Mouse (Mus musculus) lung, embryonic 14.5 days (tissue): ENCODE results near the gene Ccdc97. TPM values are rescaled to one million over a fixed set of nuclear protein-coding genes. Genes with fewer than 3 reads are reported as not detected.

ENCODE experiments used
- ATAC-seq: fragments of 200-750 bp; cut with Nextera tagmentation; 2 replicates; pipeline ENCODE4 v1.8.0; 2017; ENCODE audit warnings: mild to moderate bottlenecking, moderate TSS enrichment, moderate library complexity; ENCODE audit not compliant: insufficient read depth
- DNase-seq: peaks from one replicate; pipeline ENCODE4 v3.0.0-alpha.2; 2015
- H3K27ac ChIP-seq: fragments of 300-500 bp; sonication (generic); 2 replicates; pipeline ENCODE4 v1.5.1; 2014; ENCODE audit warnings: low read depth, mild to moderate bottlenecking, moderate library complexity
- H3K27me3 ChIP-seq: fragments of 300-500 bp; sonication (generic); 2 replicates; pipeline ENCODE4 v1.6.1; 2014; ENCODE audit warnings: low read length, control low read depth; ENCODE audit not compliant: insufficient read depth
- H3K36me3 ChIP-seq: fragments of 300-500 bp; sonication (generic); 2 replicates; pipeline ENCODE4 v1.6.1; 2014; ENCODE audit warnings: control low read depth; ENCODE audit not compliant: insufficient read depth
- H3K4me1 ChIP-seq: fragments of 300-500 bp; sonication (generic); 2 replicates; pipeline ENCODE4 v1.6.1; 2014; ENCODE audit warnings: antibody characterized with exemption, control low read depth; ENCODE audit not compliant: insufficient read depth
- H3K4me2 ChIP-seq: fragments of 300-500 bp; sonication (generic); 2 replicates; pipeline ENCODE4 v1.6.1; 2014; ENCODE audit warnings: mild to moderate bottlenecking
- H3K4me3 ChIP-seq: fragments of 300-500 bp; sonication (generic); 2 replicates; pipeline ENCODE4 v1.5.1; 2014; ENCODE audit warnings: low read depth, low read length
- H3K9ac ChIP-seq: fragments of 300-500 bp; sonication (generic); 2 replicates; pipeline ENCODE4 v1.6.1; 2014
- H3K9me3 ChIP-seq: fragments of 300-500 bp; sonication (generic); 2 replicates; pipeline ENCODE4 v1.6.1; 2016; ENCODE audit warnings: low read depth, low read length, control low read depth
- CTCF ChIP-seq: IDR thresholded peaks from 2 replicates; pipeline ENCODE4 v1.5.1; 2016; ENCODE audit warnings: antibody characterized with exemption, low read depth
- WGBS: fragments of 180-500 bp; shearing (Covaris S2); extraction: QIAGEN DNeasy Blood & Tissue Kit; methylation state at CpG from one replicate; pipeline ENCODE4 v1.1.7; 2014; 5-methylcytosine and 5-hydroxymethylcytosine counted together
- polyA plus RNA-seq: library from polyadenylated mRNA; unstranded; fragments of >200 nt; fragmentation: Nextera tagmentation; extraction: Ambion mirVana; gene quantifications from 2 replicates; pipeline ENCODE4 v1.2.1, GENCODE M21; 2014

Ccdc97 gene
- polyA plus RNA-seq, 1 experiment from 2014 or later, result 29.4 TPM

GRCm38 (mm10) chr7:25689603-25690021, 29.3 kb downstream of the Ccdc97 start:
- DNase-seq, result no peak
- H3K27ac ChIP-seq, result peak overlapping the region; percentile 63; the same call in 1 of the 2 replicates
- peaks cover 16% of the 10 kb centered on the region for H3K27me3 ChIP-seq

GRCm38 (mm10) chr7:25688810-25689586, 29.9 kb downstream of the Ccdc97 start:
- peak overlapping the region; percentile 63 for H3K27ac ChIP-seq
- peak overlapping the region; percentile 95 for H3K4me2 ChIP-seq
- H3K4me3 ChIP-seq, result peak overlapping the region; percentile 63
- 0 out of 2 replicates have a peak, but pooled peaks cover 8% of the 10 kb centered on the region for H3K36me3 ChIP-seq
- ATAC-seq (peak; percentile 47), DNase-seq (peak; percentile 82)
- H3K27me3 ChIP-seq, result peaks cover 16% of the 10 kb centered on the region
- no peaks in the 10 kb centered on the region for H3K9me3 ChIP-seq
- whole genome bisulfite sequencing, result under 1% methylated on average over 52 of the region's 52 CpGs
- peaks cover 8% of the 10 kb centered on the region; the same call in 1 of the 2 replicates for H3K4me1 ChIP-seq
- peak; percentile 25; the same call in 1 of the 2 replicates for TF ChIP-seq CTCF
- H3K9ac ChIP-seq, result peak overlapping the region; percentile 74

More at GRCm38 (mm10) chr7:25689603-25690021, 29.3 kb downstream of the Ccdc97 start:
- Histone ChIP-seq H3K4me2 (peak overlapping the region; percentile 95), H3K36me3 (0 out of 2 replicates have a peak, but pooled peaks cover 9% of the 10 kb centered on the region), H3K4me3 (peak overlapping the region; percentile 63), H3K9me3 (no peaks in the 10 kb centered on the region), H3K4me1 (peaks cover 8% of the 10 kb centered on the region; the same call in 1 of the 2 replicates), H3K9ac (peak overlapping the region; percentile 74; the same call in 1 of the 2 replicates)
- no peak for TF ChIP-seq CTCF
- 4% methylated on average over 12 of the region's 12 CpGs for WGBS
- no peak for ATAC-seq

DNA sequence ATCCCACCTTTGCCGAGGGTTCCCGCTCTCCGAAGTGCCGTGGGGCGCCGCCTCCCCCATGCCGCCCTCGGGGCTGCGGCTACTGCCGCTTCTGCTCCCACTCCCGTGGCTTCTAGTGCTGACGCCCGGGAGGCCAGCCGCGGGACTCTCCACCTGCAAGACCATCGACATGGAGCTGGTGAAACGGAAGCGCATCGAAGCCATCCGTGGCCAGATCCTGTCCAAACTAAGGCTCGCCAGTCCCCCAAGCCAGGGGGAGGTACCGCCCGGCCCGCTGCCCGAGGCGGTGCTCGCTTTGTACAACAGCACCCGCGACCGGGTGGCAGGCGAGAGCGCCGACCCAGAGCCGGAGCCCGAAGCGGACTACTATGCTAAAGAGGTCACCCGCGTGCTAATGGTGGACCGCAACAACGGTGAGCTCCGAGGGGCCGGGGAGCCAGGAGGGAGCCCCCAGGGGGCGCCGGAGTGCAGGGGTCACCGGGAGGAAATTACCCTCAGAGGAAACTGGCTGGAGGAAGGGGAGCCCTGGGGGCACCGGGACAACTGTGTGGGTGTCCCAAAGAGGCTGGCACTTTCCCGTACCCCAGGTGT, 31.0 kb downstream of the Ccdc97 start:
- peak; percentile 30; the same call in 1 of the 2 replicates for TF ChIP-seq CTCF
- H3K36me3 ChIP-seq, result 0 out of 2 replicates have a peak, but pooled peaks cover 4% of the 10 kb centered on the region
- peak overlapping the region; percentile 63 for H3K4me3 ChIP-seq
- H3K9ac ChIP-seq, result peak overlapping the region; percentile 74
- H3K4me1 ChIP-seq, result peaks cover 8% of the 10 kb centered on the region; the same call in 1 of the 2 replicates
- peak; percentile 41 for DNase-seq
- WGBS, result 1% methylated on average over 47 of the region's 47 CpGs
- peak overlapping the region; percentile 36; the same call in 1 of the 2 replicates for H3K27ac ChIP-seq
- no peaks in the 10 kb centered on the region for H3K9me3 ChIP-seq
- 0 out of 2 replicates have a peak, but pooled peaks have one; percentile 0 for ATAC-seq
- H3K27me3 ChIP-seq, result peaks cover 16% of the 10 kb centered on the region
- peak overlapping the region; percentile 95 for H3K4me2 ChIP-seq

GRCm38 (mm10) chr7:25686680-25687531, 32.0 kb downstream of the Ccdc97 start, which contains the start of gene Tgfb1:
TSS of gene Tgfb1 (plus strand) at chr7:25687002.
- H3K4me2 ChIP-seq, result peak within 1 kb of the TSS; percentile 95
- H3K4me1 ChIP-seq, result peaks cover 8% of the 10 kb centered on the region; the same call in 1 of the 2 replicates
- TF ChIP-seq CTCF, result peak; percentile 71
- H3K9me3 ChIP-seq, result no peaks in the 10 kb centered on the region
- peak within 1 kb of the TSS; percentile 74 for H3K9ac ChIP-seq
- H3K27me3 ChIP-seq, result peaks cover 16% of the 10 kb centered on the region
- 0 out of 2 replicates have a peak, but pooled peaks cover 4% of the 10 kb centered on the region for H3K36me3 ChIP-seq
- DNase-seq (peak; percentile 82), ATAC-seq (peak; percentile 55)
- peak within 1 kb of the TSS; percentile 63 for H3K4me3 ChIP-seq
- WGBS, result under 1% methylated on average over 54 of the region's 69 CpGs
- peak within 1 kb of the TSS; percentile 79 for H3K27ac ChIP-seq

DNA sequence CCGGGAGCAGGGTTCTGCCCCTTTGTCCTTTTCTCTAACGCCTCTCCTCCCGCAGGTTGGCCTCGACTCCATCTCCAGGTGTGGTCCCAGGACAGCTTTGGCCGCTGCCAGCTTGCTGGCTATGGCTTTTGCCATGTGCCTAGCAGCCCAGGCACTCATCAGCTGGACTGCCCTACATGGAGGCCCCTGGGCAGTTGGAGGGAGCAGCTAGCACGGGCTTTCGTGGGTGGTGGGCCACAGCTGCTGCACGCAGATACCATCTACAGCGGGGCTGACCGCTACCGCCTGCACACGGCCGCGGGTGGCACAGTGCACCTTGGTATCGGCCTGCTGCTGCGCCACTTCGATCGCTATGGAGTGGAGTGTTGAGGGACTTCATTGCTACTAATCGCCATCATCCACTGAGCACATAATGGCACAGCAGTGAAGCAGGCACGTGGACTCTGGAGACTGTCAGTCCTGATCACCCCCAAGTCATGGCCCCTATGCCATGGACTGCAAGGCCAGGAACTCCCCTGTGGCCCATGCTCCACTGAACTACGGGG, 32.9 kb downstream of the Ccdc97 start:
- Histone ChIP-seq H3K4me2 (peak overlapping the region; percentile 95), H3K9me3 (no peaks in the 10 kb centered on the region), H3K4me3 (peak overlapping the region; percentile 63), H3K4me1 (peaks cover 14% of the 10 kb centered on the region), H3K27me3 (peaks cover 16% of the 10 kb centered on the region), H3K36me3 (0 out of 2 replicates have a peak, but pooled peaks cover 4% of the 10 kb centered on the region), H3K27ac (no peak overlapping the region), H3K9ac (no peak overlapping the region)
- DNase-seq (no peak), ATAC-seq (no peak; the same call in 1 of the 2 replicates)
- TF ChIP-seq CTCF, result no peak
- WGBS, result 70% methylated on average over 21 of the region's 21 CpGs

DNA sequence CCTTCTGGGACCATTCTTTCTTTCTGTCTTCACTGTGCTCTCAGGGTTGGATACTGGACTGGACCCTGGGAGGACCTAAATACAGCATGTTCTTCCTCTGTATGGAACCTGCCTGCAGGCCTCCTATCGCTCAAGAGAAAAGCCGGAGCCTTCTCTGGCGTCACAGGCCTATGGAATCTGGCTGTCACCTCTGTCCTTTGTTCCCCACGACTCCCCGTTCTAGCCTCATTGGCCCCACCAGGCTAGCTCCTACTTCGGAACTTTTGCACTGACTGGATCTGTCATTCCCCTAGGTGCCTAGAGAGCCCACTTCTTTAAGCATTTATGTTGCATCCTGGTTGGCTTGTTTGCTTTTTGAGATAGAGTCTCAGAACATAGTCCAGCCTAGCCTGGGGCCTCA, 34.2 kb downstream of the Ccdc97 start:
- DNase-seq (no peak), ATAC-seq (no peak)
- TF ChIP-seq CTCF, result no peak
- Histone ChIP-seq H3K27me3 (peaks cover 16% of the 10 kb centered on the region), H3K9me3 (no peaks in the 10 kb centered on the region), H3K27ac (no peak overlapping the region), H3K36me3 (0 out of 2 replicates have a peak, but pooled peaks cover 4% of the 10 kb centered on the region), H3K4me1 (peaks cover 14% of the 10 kb centered on the region), H3K4me2 (no peak overlapping the region), H3K4me3 (no peak overlapping the region), H3K9ac (no peak overlapping the region)
- WGBS, result 77% methylated on average over 6 of the region's 6 CpGs
